Mouse (Mus musculus) kidney, adult 10 weeks (tissue): ENCODE measurements around the gene Hoxa3. TPM values are rescaled to one million over a fixed set of nuclear protein-coding genes. Genes with fewer than 3 reads are reported as not detected.

Source experiments
- polyA plus RNA-seq: library from polyadenylated mRNA; stranded (reverse); fragments of 350-450 nt; fragmentation: Illumina TruSeq; extraction: RNeasy Lipid Tissue Mini Kit (QIAGEN cat#74804); gene quantifications from one replicate; pipeline ENCODE4 v1.2.3, GENCODE M21; 2014; ENCODE audit warnings: low read depth, low replicate concordance

The Hoxa3 gene
- polyA plus RNA-seq: 8.8 TPM

GRCm38 (mm10) chr6:52213119-52213986 is at the start of gene Hoxa3, which contains the start of gene Gm28308:
Hoxa3 (minus strand) TSS chr6:52213336.
Gm28308 (minus strand) TSS chr6:52213339.

GRCm38 (mm10) chr6:52260654-52261575 is 47.8 kb upstream of the Hoxa3 start, which contains the start of gene Hoxa13:
Hoxa13 (minus strand) TSS chr6:52260880.

GRCm38 (mm10) chr6:52245757-52246142 is 32.6 kb upstream of the Hoxa3 start, which contains the start of gene Hoxa11:
Hoxa11 (minus strand) TSS chr6:52245810.

GRCm38 (mm10) chr6:52240389-52241000 is 27.4 kb upstream of the Hoxa3 start, which contains the start of gene Hoxa10:
Hoxa10 (minus strand) TSS chr6:52240854.

GRCm38 (mm10) chr6:52230516-52231165 is 17.5 kb upstream of the Hoxa3 start, which contains the start of gene Hoxa9:
Hoxa9 (minus strand) TSS chr6:52231089.

GRCm38 (mm10) chr6:52221337-52221992 is 8.3 kb upstream of the Hoxa3 start, which contains the start of gene Hoxa7:
Hoxa7 (minus strand) TSS chr6:52221854.

GRCm38 (mm10) chr6:52208072-52208867 is 4.9 kb downstream of the Hoxa3 start, which contains the start of gene Hoxa6:
Hoxa6 (minus strand) TSS chr6:52208722.

GRCm38 (mm10) chr6:52204050-52204752 is 8.9 kb downstream of the Hoxa3 start, which contains the start of gene Hoxa5:
Hoxa5 (minus strand) TSS chr6:52204587.

GRCm38 (mm10) chr6:52190906-52191810 is 22.0 kb downstream of the Hoxa3 start, which contains the start of gene Hoxa4:
Hoxa4 (minus strand) TSS chr6:52191753.

GRCm38 (mm10) chr6:52177061-52177735 is 35.9 kb downstream of the Hoxa3 start, which contains the start of gene 5730596B20Rik:
5730596B20Rik (plus strand) TSS chr6:52177498.

GRCm38 (mm10) chr6:52164626-52165440 is 48.3 kb downstream of the Hoxa3 start, which contains the start of gene Hoxa2:
Hoxa2 (minus strand) TSS chr6:52164831.

GRCm38 (mm10) chr6:52158276-52159051 is 54.7 kb downstream of the Hoxa3 start, which contains the start of gene Hoxa1:
Hoxa1 (minus strand) TSS chr6:52158317.

